Mouse (Mus musculus) left cerebral cortex, adult 9 months (tissue): ENCODE data around the gene Tnrc6b.
"Not testable (repeated sequence)": the region's sequence is repeated elsewhere in the genome, so short reads cannot be mapped to it uniquely, and the experiment has no call there.

Source experiments
- DNase-seq, 2 experiments: peaks; one replicate each; pipeline ENCODE4 v3.0.0; 2022; ENCODE audit warnings: low spot score in 2 of 2

The Tnrc6b gene

GRCm38 (mm10) chr15:80735708-80736107 is 24.6 kb downstream of the Tnrc6b start:
- not testable (repeated sequence) for DNase-seq

- no peak for DNase-seq
Observed at GRCm38 (mm10) chr15:80736553-80736952, 25.4 kb downstream of the Tnrc6b start.

GRCm38 (mm10) chr15:80738244-80738643 is 27.1 kb downstream of the Tnrc6b start:
- no peak for DNase-seq

- DNase-seq = no peak
Observed at GRCm38 (mm10) chr15:80739972-80740371, 28.9 kb downstream of the Tnrc6b start.

- no peak for DNase-seq
Observed at GRCm38 (mm10) chr15:80741836-80742235, 30.7 kb downstream of the Tnrc6b start.

GRCm38 (mm10) chr15:80742991-80743474 is 31.9 kb downstream of the Tnrc6b start:
- no peak for DNase-seq

- DNase-seq = no peak
Observed at GRCm38 (mm10) chr15:80743606-80744005, 32.5 kb downstream of the Tnrc6b start.

GRCm38 (mm10) chr15:80744667-80745422 is 33.7 kb downstream of the Tnrc6b start:
- DNase-seq = no peak

- DNase-seq = no peak
Observed at GRCm38 (mm10) chr15:80748979-80749378, 37.9 kb downstream of the Tnrc6b start.

GRCm38 (mm10) chr15:80753351-80753750 is 42.2 kb downstream of the Tnrc6b start:
- no peak for DNase-seq

GRCm38 (mm10) chr15:80754103-80754502 is 43.0 kb downstream of the Tnrc6b start:
- DNase-seq = no peak

GRCm38 (mm10) chr15:80759451-80759850 is 48.3 kb downstream of the Tnrc6b start:
- DNase-seq = no peak

GRCm38 (mm10) chr15:80760504-80760903 is 49.4 kb downstream of the Tnrc6b start:
- DNase-seq = no peak

GRCm38 (mm10) chr15:80760935-80761334 is 49.8 kb downstream of the Tnrc6b start:
- no peak for DNase-seq

GRCm38 (mm10) chr15:80762621-80763020 is 51.5 kb downstream of the Tnrc6b start:
- no peak for DNase-seq

- no peak for DNase-seq
Observed at GRCm38 (mm10) chr15:80764666-80765065, 53.6 kb downstream of the Tnrc6b start.

GRCm38 (mm10) chr15:80765381-80765780 is 54.3 kb downstream of the Tnrc6b start:
- no peak for DNase-seq

GRCm38 (mm10) chr15:80768216-80768615 is 57.1 kb downstream of the Tnrc6b start:
- no peak for DNase-seq

GRCm38 (mm10) chr15:80771926-80772441 is 60.9 kb downstream of the Tnrc6b start:
- DNase-seq = no peak

GRCm38 (mm10) chr15:80774666-80775065 is 63.6 kb downstream of the Tnrc6b start:
- DNase-seq = no peak

- DNase-seq = no peak
Observed at GRCm38 (mm10) chr15:80779006-80779405, 67.9 kb downstream of the Tnrc6b start.

GRCm38 (mm10) chr15:80780154-80780751 is 69.1 kb downstream of the Tnrc6b start:
- DNase-seq = no peak

- DNase-seq = no peak
Observed at GRCm38 (mm10) chr15:80781218-80781806, 70.2 kb downstream of the Tnrc6b start.
